Mouse (Mus musculus) heart, adult 18-20 months (tissue): ENCODE measurements around the gene Zbtb9. TPM values are rescaled to one million over a fixed set of nuclear protein-coding genes. Genes with fewer than 3 reads are reported as not detected.
A peak's percentile ranks its signal among the peaks of the same experiment; 100 is the strongest.
"Not testable (repeated sequence)": the region's sequence is repeated elsewhere in the genome, so short reads cannot be mapped to it uniquely, and the experiment has no call there.

Experiments
- DNase-seq, 2 experiments: peaks; one replicate each; pipeline ENCODE4 v3.0.0; 2021 to 2022; ENCODE audit warnings: mixed read lengths in 1 of 2
- total RNA-seq, 2 experiments: library from RNA; stranded (reverse); gene quantifications; 2 replicates each; pipeline ENCODE4 v1.2.3; 2021

The Zbtb9 gene
- total RNA-seq, 2 experiments from 2014 or later: 2.6 to 3.7 TPM

DNA sequence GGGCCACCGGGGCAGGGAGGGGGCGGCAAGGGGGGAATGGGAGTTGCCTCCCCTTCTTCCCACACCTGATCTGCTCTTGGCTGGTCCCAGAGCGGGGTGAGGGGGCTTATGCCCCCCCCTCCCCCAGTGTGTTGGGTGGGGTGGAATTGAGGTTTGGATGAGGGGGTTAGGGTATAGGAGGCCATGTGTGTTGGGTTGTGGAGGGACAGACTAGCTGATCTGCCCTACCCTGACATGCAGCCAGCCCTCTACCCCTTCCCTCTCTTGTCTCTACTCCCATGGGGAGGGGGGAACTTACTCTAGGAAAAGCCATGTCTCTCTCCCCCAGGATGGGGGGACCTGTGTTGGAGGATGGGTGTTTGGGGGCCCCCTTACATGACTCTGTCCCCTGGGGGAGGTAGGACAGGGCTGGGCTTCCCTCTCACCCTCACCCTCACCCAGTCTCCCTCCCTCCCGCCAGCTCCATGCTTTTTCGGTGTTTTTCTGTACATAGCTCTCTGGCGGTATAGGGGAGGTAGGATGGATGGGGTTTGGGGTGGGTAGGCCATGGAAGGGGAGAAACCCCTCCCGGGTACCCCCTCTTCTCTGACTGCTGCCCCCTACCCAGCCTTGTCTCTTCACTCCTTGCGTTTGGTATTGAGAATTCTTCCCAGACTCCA lies 1.6 kb upstream of the Zbtb9 start:
- DNase-seq: no peak

DNA sequence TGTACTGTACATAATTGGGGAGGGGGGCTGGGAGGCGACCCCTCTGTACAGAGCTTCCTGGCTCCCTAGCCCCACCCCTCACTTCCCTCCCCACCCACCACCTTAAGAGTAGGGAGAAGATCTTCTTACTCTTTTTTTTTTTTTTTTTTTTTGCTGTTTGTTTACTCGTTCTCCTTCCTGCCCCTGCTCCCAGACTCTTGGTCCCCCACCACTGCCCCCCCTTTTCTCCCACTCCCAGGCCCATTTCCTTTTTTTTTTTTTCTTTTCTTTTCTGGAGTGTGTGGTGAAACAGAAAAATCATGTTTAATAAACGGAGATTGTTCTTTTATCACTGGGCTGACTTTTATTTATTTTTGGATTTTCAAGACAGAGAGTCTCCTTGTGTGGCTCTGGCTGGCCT lies 860 bp upstream of the Zbtb9 start:
- DNase-seq: no peak

DNA sequence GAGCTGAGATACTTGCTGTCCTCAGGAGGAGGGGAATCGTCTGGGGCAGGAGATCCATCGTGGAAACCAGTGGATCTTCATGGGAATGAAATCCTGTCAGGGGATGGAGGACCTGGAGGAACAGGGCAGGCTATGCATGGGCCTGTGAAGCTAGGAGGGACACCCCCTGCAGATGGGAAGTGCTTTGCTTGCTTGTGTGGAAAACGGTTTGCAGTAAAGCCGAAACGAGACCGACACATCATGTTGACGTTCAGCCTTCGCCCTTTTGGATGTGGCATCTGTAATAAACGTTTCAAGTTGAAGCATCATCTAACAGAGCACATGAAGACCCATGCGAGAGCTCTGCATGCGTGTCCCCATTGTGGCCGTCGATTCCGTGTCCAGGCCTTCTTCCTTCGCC lies 1.6 kb downstream of the Zbtb9 start:
- no peak for DNase-seq

DNA sequence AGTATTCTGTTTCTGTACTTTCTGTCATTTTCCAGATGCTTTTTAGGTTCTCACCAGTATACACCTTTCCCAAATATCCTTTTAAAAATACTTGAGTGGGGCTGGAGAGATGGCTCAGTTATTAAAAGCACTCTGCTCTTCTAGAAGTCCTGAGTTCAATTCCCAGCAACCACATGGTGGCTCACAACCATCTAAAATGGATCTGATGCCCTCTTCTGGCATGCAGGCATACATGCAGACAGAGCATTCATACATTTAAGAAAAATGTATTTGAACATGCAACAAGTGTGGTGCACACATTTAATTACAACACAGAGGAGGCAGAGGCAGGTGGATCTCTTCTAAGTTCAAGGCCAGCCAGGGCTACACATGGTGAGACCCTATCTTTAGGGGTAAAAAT lies 2.4 kb downstream of the Zbtb9 start:
- no peak for DNase-seq

DNA sequence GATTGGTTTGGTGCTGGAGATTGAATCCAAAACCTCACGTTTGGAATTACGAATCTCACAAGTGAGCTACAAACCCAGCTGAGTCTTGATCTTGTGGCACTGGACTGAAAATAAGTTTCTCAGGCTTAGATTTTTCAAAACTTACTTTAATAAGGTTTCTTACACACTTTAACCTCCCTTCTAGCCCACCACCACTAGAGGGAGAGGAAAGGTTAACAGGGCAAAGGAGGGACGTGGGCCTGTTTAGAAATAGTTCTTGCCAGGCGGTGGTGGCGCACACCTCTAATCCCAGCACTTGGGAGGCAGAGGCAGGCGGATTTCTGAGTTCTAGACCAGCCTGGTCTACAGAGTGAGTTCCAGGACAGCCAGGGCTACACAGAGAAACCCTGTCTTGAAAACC lies 4.4 kb downstream of the Zbtb9 start:
- not testable (repeated sequence) for DNase-seq

DNA sequence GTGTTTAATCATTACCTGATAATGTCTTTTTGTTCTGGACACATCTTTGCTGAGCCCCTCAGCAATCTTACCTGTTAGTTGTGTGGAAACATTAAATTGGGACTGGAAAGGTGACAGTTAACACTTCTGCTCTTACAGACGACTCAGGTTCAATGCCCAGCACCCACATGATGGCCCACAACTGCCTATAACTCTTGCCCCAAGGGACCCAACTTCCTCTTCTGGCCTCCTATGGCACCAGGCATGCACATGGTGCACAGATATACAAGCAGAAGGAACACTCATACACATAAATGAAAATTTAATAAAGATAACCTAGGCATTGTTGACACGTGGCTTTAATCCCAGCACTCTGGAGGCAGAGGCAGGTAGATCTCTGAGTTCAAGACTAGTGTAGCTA lies 6.5 kb downstream of the Zbtb9 start:
- no peak for DNase-seq

DNA sequence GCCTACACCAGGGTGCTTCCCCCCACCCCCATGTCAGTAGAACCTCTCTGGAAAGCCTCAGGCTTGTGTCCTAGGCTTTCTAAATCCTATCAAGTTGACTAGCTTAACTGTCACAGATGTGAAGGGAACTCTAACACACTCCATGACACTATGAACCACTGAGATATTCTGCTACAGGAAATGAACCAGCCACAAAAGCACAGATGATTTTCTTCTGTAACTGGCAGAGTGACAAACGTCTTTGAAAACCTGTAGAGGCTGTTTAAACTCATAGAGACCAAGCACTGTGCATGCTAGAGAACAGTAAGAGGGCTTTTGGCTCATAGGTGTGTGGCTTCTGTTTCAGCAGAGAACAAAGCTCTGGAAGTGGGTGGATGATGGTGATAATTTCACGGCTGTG lies 8.1 kb downstream of the Zbtb9 start:
- no peak for DNase-seq

DNA sequence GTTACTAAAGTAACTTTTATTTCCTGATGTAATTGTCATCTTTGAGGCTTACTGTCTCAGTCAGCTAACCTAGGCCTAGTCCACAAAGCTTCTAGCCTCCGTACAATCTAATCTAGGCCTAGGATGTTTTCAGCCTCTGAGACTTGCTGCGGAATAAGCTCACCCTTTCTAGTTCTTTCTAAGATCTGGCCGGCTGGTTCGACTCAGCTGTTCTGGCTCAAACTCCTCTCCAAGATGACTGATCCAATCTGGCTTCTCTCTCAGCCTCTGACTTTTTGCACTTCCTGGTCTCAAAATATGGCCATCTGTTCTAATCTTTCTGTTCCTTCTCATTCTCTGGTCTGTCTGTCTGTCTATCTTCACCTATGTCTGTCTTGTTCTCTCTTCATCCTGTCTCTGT lies 10.4 kb downstream of the Zbtb9 start:
- peak; percentile 35 to 53 for DNase-seq

DNA sequence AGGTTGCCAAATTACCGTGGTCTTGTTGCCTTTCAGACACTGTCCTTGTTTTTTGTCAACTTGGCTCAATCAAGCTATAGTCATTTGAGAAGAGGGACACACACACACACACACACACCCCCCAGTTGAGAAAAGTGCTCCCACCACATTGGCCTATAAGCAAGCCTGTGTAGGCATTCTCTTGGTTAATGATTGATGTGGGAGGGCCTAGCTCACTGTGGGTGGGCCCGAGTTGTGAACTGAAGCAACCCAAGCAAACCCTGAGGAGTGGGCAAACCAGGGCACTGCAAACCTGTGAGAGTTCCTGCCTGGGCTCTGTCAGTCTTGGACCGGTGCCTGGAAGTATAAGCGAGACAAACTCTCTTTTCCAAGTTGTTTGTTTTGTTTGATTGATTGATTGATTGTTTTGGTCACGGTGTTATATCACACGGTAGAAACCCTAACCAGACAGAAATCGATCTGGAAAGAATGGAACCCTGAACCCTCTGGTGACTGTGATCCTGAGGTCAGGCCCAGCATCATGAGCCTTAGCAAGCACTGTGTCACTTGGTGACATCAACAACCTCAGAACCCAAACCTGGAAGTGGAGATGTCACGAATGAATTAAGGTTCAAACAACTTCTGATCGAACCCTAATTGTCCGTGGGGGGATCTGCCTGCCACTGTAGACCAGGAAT lies 12.7 kb downstream of the Zbtb9 start:
- DNase-seq: no peak

DNA sequence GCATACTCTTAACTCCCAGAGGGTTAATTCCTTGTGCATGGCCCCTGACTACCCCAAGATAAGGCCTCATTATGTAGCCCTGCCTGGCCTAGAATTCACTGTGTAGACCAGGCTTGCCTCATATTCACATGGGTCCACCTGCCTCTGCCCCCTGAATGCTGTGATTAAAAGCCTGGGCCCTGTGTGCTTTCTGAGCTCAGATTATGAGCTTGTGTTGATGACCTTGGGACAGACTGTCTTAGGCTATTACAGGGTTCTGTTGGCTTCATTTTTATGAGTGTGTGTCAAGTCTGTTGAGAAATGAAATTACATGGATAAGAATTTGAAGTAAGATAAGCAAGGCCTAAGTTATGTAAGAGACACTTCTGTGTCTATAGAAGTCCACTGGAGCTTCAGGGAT lies 17.6 kb downstream of the Zbtb9 start:
- no peak for DNase-seq

DNA sequence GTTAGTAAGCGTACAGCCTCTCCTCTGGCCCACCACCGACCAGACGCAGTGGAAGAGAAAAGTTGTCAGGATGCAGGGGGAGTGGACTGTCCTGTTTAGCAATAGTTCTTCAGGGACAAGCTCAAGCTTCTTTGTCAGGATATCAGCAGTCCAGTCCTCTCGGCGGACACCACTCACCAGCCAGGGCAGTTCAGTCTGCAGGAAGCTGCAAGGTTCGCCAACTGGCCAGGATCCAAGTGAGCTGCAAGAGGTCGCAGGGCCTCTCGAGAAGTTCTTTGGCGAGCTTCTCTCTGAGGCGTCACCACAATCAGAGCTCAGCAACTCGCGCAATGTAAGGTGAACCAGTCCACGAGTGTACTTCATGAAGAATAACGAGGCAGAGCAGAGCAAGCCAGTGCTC lies 21.4 kb downstream of the Zbtb9 start:
- peak; percentile 77 to 86 for DNase-seq

DNA sequence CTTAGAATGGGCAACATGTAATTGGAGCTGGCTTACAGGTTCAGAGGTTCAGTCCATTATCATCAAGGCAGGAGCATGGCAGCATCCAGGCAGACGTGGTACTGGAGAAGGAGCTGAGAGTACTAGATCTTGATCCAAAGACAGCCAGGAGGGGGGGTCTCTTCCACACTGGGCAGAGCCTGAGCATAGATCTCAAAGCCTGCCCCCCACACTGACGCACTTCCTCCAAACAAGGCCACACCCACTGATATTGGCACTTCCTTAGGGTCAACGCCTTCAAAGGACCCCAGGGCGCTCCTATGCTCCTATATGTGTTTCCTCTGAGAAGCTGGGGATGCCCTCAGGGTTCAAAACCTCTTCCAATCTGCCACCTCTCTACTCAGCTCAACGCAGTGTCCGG lies 22.0 kb downstream of the Zbtb9 start:
- no peak for DNase-seq

DNA sequence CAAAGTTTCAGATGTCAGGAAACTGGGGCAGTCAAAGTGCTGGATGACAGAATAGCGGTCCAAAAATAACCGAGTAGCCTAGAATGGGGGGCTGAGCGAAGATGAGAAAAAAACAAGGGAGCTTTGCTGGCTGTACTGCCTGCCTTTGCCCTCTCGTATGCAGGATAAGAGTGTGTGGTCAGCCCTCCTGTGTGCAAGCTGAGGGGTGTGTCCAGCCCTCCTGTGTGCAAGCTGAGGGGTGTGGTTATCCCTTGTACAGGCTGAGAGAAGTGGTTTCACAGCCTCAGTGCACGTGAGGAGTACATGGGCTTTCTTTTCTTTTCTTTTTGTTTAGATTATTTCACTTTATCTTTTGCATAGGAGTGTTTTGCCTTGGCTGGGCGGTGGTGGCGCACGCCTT lies 22.6 kb downstream of the Zbtb9 start:
- no peak for DNase-seq

DNA sequence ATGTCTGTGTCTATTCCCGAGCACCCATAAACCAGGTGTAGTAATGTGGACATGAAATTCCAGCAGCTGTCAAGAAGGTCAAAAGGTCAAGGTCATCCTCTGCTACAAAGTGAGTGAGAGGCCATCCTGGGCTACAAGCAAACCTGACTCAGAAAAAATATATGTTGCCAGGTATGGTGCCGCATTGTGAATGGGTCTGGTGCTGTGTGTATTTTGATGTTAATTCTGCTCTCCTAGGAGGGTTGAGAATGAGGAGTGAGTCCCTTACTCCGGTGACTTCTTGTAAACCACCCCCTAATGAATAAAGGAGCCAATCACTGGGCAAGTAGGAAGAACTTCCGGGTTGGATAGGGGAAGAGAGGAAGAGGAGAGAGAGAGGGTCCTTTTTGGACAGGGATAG lies 24.7 kb downstream of the Zbtb9 start:
- no peak for DNase-seq

DNA sequence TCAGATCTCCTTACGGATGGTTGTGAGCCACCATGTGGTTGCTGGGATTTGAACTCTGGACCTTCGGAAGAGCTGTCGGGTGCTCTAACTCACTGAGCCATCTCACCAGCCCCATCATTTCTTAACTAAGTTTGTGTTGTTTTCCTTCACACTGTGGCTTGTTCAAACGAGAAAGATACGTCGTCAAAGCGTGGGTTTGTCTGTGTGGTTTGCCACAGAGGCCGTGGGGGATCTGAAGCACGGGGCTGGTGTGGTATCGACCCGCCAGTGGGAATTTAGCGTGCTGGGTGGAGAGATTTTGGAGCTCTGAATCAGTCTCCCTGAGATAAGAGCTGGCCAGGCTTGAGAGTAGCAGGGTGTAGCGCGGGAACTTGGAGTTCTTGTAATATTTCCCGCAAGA lies 25.3 kb downstream of the Zbtb9 start:
- peak in 1 of 2 experiments; percentile 41 for DNase-seq

DNA sequence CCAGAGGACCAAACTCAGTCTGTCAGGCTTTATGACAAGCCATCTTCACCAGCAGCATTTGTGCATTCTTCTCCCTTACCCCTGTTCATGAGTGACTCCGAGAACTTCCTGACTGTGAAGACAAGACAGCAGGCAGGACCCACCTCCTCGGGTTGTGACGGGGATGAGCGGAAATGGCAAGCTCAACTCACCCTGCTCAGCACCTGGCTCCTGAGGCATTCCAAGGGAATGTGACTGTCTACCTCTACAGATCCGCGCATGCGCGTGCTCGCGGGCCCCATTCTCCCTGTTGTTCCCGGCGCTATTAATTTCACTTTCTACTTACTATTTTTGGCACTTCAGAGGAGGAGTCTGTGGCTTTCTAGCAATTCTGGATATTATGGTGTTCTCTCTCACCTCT lies 27.0 kb downstream of the Zbtb9 start:
- peak in 1 of 2 experiments; percentile 23 for DNase-seq

DNA sequence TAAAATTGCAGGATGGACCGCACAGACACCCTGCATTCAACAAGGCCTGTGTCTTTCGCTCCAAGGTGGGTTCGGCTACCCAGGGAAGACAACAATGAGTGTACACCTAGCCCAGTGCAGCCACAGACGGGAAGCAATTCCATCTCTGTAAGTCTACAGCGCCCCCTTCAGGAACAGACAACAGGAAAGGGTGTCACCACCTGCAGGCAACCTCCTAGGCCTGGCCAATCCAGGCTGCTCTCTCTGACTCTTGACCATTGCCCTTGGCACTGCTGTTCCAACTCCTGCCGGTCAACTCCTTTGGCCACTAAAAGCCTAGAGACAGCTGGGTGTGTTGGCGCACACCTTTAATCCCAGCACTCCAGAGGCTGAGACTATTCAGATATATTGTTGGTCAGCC lies 28.2 kb downstream of the Zbtb9 start:
- DNase-seq: peak in 1 of 2 experiments; percentile 12

DNA sequence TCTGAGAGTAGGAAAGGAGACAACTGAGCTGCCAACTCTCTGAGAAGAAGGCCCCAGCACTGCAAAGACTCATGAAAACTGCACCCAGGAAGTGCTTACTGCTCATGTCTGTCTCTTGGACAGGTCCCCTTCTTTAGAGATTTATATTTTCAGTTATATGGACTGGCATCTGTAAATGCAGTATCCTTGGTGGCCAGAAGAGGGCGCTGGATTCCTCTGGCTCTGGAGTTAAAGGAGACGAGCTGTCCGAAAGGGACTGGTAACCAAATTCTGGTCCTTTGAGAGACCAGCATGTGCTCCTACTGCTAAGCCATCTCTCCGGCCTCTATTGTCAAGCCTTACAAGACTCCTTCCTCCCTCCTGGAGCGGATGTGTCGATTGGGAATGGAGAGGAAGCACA lies 28.9 kb downstream of the Zbtb9 start:
- peak in 1 of 2 experiments; percentile 39 for DNase-seq

DNA sequence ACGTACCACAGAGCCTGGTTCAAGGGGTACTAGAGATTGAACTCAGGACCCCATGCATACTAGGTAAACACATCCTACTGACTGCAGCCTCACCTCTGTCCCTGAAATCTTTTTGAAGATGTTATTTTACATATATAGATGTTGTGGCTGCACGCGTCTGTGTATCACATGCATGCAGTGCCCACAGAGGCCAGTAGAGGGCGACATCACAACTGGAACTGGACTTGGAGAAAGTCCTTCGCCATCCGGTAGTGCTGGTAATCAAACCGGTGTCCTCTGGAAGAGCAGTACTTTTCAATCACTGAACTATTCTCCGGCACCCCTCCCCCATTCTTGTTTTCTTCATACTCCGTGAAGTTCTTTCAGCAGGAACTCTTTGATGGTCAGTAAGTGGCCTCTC lies 31.5 kb downstream of the Zbtb9 start:
- DNase-seq: peak; percentile 28 to 85

DNA sequence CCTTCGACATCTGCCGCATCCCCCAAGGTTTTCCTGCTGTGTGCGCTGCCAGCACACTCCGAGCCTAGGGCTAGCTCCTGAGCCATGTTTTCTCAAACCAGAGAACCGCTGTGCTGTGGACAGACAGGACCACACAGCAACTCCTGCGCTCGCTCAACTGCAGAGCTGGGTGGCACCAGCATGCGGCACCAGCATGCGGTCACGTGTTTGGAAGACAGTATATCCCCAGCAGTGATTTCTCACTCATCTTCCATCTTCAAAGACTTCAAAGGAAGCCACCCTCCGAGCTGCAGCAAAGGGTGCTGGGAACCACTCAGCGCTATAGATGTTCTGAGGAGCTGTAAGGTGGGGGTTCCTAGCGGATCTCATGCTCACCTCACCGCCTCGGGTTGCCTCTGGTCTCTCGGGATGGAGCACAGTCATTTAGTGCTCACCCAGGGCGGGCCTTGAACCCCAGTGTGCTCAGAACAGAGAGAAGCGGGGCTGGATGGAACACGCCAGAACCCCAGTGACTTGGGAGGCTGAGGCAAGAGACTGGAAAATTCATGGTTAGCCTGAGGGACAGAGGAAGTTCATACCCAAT lies 32.0 kb downstream of the Zbtb9 start:
- no peak for DNase-seq

DNA sequence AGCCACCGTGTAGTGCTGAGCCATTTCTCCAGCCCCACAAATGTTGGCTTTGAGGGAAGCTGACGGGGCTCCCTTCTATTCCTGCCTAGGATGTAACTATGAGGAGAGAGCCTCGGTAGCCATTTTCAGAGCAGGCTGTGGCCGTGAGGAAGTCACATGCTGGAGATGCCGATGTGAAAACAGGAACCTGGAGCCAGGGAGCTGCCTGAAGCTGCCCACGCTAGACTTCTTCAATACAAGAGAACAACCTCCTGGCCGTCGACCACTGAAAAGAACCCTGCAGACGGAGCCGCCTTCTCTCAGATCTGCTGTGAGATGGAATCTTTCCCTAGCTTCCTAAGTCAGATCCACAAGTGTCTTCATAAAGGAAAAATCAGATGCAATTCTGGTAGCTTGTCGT lies 32.7 kb downstream of the Zbtb9 start:
- DNase-seq: no peak

DNA sequence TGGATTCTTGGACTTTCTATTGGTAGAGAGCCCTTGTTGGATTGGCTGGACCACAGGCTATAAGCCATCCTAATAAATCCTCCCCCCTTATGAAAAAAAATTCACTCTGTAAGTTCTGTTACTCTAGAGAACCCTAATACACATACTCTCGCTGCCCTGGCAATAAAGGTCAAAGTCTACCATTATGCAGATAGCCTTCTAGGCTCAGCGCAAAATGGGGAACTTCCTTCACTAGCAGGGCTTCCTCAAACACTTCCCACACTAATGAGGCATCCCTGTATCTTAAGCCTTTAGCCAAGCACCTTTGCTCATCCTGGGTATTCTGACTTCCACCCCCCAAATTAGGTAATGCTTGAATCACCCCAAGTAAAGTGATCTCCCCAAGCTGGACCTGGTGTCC lies 35.3 kb downstream of the Zbtb9 start:
- DNase-seq: no peak

DNA sequence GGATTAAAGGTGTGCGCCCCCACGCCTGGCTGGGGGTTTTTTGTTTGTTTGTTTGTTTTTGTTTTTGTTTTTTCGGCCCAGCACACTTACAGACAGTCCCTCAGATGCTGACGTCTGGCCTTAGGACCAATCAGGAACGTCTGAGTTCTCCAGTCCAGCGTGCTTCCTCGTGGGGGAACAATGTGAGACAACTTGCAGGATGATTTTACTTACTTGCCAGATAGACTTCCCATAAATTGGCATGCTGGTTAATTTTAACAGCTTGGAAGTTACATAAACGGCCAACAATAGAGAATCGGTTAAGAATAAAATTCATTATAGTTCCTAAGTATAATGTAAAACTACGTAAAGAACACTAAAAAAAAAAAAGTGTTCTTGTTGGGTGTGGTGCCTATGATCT lies 38.2 kb downstream of the Zbtb9 start:
- no peak for DNase-seq
